Mouse (Mus musculus) ES-E14 (cell line): ENCODE results near the gene Kif26b.

Experiments used
- CHD2 ChIP-seq: IDR thresholded peaks from 2 replicates; pipeline ENCODE4 v1.6.1; 2014; ENCODE audit warnings: mild to moderate bottlenecking, low read depth, low read length, inconsistent platforms
- HCFC1 ChIP-seq: IDR thresholded peaks from 2 replicates; pipeline ENCODE4 v1.6.1; 2012; ENCODE audit warnings: low read length, inconsistent platforms, borderline replicate concordance; ENCODE audit not compliant: insufficient read depth
- MAFK ChIP-seq: IDR thresholded peaks from 2 replicates; pipeline ENCODE4 v1.6.1; 2014; ENCODE audit warnings: mild to moderate bottlenecking, low read depth, low read length, inconsistent platforms; ENCODE audit not compliant: insufficient read depth
- ZC3H11A ChIP-seq: IDR thresholded peaks from 2 replicates; pipeline ENCODE4 v1.6.1; 2012; ENCODE audit warnings: low read depth, mild to moderate bottlenecking, inconsistent platforms, low read length, borderline replicate concordance
- ZNF384 ChIP-seq: IDR thresholded peaks from 2 replicates; pipeline ENCODE4 v1.6.1; 2012; ENCODE audit warnings: low read depth, low read length, inconsistent platforms

DNA sequence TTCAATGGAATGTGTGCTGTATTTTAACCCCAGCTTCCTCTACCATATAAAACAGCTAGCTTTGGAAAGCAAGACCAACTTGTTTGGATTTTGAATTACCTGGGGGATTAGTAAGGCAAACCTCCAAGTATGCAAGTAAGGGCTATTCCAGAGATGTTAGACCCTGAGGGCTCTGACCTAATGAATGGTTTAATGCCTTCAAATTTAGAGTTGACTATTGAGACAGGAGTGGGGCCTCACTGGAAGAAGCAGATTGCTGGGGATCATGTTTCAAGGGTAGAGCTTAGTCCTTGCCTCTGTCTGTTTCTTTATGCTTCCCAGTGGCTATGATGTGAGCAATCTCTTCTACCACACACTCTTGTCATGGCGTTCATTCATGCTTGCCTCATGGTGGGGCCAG is 349.8 kb downstream of the Kif26b start:
- TF ChIP-seq ZC3H11A (no peak), HCFC1 (no peak), ZNF384 (no peak), CHD2 (no peak), MAFK (no peak)
